Mouse (Mus musculus) CD4-positive, CD25-positive, alpha-beta regulatory T cell, adult 2 months (primary cell): Measurements from ENCODE around the gene Mrgprh.

Experiments
- DNase-seq: peaks from one replicate; pipeline ENCODE4 v3.0.0-alpha.2; 2012; ENCODE audit warnings: low read depth, low spot score

Mrgprh gene

GRCm38 (mm10) chr17:12875734-12876133 lies at the start of gene Mrgprh:
Gene Mrgprh, plus strand, starts transcription at chr17:12876034.
- no peak for DNase-seq

- DNase-seq = no peak
These were observed 45.5 kb upstream of the Mrgprh start for GRCm38 (mm10) chr17:12830351-12830750.

- DNase-seq = no peak
These were observed 43.6 kb upstream of the Mrgprh start for GRCm38 (mm10) chr17:12832231-12832630.

GRCm38 (mm10) chr17:12832657-12833056 lies 43.2 kb upstream of the Mrgprh start:
- no peak for DNase-seq

GRCm38 (mm10) chr17:12834317-12834716 lies 41.5 kb upstream of the Mrgprh start:
- no peak for DNase-seq

GRCm38 (mm10) chr17:12834826-12835225 lies 41.0 kb upstream of the Mrgprh start:
- DNase-seq = no peak

- DNase-seq = no peak
These were observed 40.1 kb upstream of the Mrgprh start for GRCm38 (mm10) chr17:12835738-12836137.

GRCm38 (mm10) chr17:12839475-12840267 lies 36.2 kb upstream of the Mrgprh start:
- DNase-seq = no peak

- DNase-seq = no peak
These were observed 32.0 kb upstream of the Mrgprh start for GRCm38 (mm10) chr17:12843826-12844225.

- DNase-seq = no peak
These were observed 31.3 kb upstream of the Mrgprh start for GRCm38 (mm10) chr17:12844540-12844939.

GRCm38 (mm10) chr17:12845862-12846261 lies 30.0 kb upstream of the Mrgprh start:
- DNase-seq = no peak

- DNase-seq = no peak
These were observed 29.4 kb upstream of the Mrgprh start for GRCm38 (mm10) chr17:12846474-12846873.

- DNase-seq = no peak
These were observed 28.1 kb upstream of the Mrgprh start for GRCm38 (mm10) chr17:12847736-12848135.

GRCm38 (mm10) chr17:12849778-12850382 lies 26.0 kb upstream of the Mrgprh start:
- no peak for DNase-seq

GRCm38 (mm10) chr17:12851689-12852088 lies 24.1 kb upstream of the Mrgprh start:
- DNase-seq = no peak

- DNase-seq = no peak
These were observed 22.0 kb upstream of the Mrgprh start for GRCm38 (mm10) chr17:12853821-12854220.

- no peak for DNase-seq
These were observed 21.4 kb upstream of the Mrgprh start for GRCm38 (mm10) chr17:12854386-12854785.

- DNase-seq = no peak
These were observed 18.4 kb upstream of the Mrgprh start for GRCm38 (mm10) chr17:12857395-12857794.

GRCm38 (mm10) chr17:12858072-12858471 lies 17.8 kb upstream of the Mrgprh start:
- DNase-seq = peak; percentile 65

GRCm38 (mm10) chr17:12859006-12859520 lies 16.8 kb upstream of the Mrgprh start:
- DNase-seq = no peak

GRCm38 (mm10) chr17:12864111-12864510 lies 11.7 kb upstream of the Mrgprh start:
- DNase-seq = no peak

GRCm38 (mm10) chr17:12865407-12865806 lies 10.4 kb upstream of the Mrgprh start:
- DNase-seq = no peak

- no peak for DNase-seq
These were observed 9.0 kb upstream of the Mrgprh start for GRCm38 (mm10) chr17:12866853-12867252.
